Mouse (Mus musculus) bone marrow, adult 2 months (tissue): ENCODE results near the gene Emilin2. TPM values are rescaled to one million over a fixed set of nuclear protein-coding genes. Genes with fewer than 3 reads are reported as not detected.

ENCODE experiments used
- H3K27ac ChIP-seq: fragments of 200-500 bp; 2 replicates; pipeline ENCODE4 v1.5.1; 2012; ENCODE audit warnings: low read depth, mild to moderate bottlenecking, control low read depth, inconsistent platforms, low read length; ENCODE audit not compliant: control insufficient read depth, poor library complexity, insufficient read depth
- H3K4me1 ChIP-seq: fragments of 200-500 bp; 2 replicates; pipeline ENCODE4 v1.6.1; 2011; ENCODE audit warnings: low read length; ENCODE audit not compliant: control insufficient read depth, insufficient read depth
- H3K4me3 ChIP-seq: fragments of 200-500 bp; replicated peaks from 2 replicates; pipeline ENCODE3; 2011; ENCODE audit warnings: mild to moderate bottlenecking, low read depth, low read length, control low read depth; ENCODE audit not compliant: control insufficient read depth
- CTCF ChIP-seq: fragments of 200-500 bp; IDR thresholded peaks from 2 replicates; pipeline ENCODE4 v1.5.1; 2011; ENCODE audit warnings: low read length, control low read depth; ENCODE audit not compliant: control insufficient read depth, insufficient read depth
- POLR2A ChIP-seq: fragments of 200-500 bp; IDR thresholded peaks from 2 replicates; pipeline ENCODE4 v1.6.1; 2011; ENCODE audit warnings: low read depth, mild to moderate bottlenecking, control low read depth, low read length, borderline replicate concordance; ENCODE audit not compliant: control insufficient read depth
- WGBS: fragments of 180-500 bp; shearing (Covaris S2); methylation state at CpG from one replicate; pipeline ENCODE4 v1.1.7; 2018; 5-methylcytosine and 5-hydroxymethylcytosine counted together
- polyA plus RNA-seq: library from polyadenylated mRNA; stranded (reverse); fragments of >200 nt; gene quantifications from 2 replicates; pipeline ENCODE4 v1.2.4, GENCODE M21; 2011; ENCODE audit warnings: low replicate concordance; ENCODE audit not compliant: missing spikeins, insufficient read depth, insufficient read length

Emilin2 gene
- polyA plus RNA-seq, 1 experiment, result 38.7 TPM

DNA sequence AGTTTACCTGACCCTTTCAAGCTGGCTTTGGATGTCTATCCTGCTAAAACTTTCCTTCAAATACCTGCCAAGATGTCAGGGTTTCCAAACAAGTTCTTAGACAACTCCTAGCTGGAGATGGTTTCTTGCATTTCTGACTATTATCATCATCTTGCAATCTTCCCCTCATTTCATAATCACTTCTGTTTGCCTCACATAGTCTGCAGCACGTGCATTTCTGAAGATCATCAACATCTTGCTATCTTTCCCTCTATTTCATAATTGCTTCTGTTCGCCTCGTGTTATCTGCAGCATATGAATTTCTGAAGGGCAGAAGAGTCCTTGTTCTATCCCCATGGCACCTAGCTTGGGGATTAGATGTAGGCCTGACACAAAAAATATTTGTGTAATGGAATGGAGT lies 17.2 kb downstream of the Emilin2 start:
- no peak overlapping the region; the same call in 1 of the 2 replicates for H3K27ac ChIP-seq
- no peak overlapping the region for H3K4me3 ChIP-seq
- 15% methylated on average over 3 of the region's 3 CpGs for WGBS
- no peak for TF ChIP-seq POLR2A
- TF ChIP-seq CTCF, result no peak
- H3K4me1 ChIP-seq, result peaks cover 24% of the 10 kb centered on the region

DNA sequence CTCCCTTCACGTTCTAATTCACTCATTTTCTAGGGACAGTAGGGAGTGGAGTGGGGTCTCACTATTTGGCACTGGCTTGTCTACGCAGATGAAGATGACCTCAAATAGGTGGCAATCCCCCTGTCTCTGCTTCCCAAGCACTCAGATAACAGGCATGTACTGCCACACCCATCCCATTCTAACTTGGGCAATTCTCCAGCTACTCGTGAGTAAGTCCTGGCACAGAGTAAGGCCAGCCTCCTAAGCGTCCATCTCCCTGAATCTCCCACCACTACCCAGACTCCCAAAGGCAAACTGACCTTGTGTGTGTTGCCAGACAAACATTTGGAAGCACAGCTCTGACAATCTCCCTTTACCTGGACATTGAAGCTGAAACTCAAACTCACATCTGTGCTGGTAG lies 18.9 kb downstream of the Emilin2 start:
- peak overlapping the region; percentile 13; the same call in 1 of the 2 replicates for H3K27ac ChIP-seq
- TF ChIP-seq POLR2A, result no peak
- 64% methylated on average over 4 of the region's 4 CpGs for WGBS
- no peak overlapping the region for H3K4me3 ChIP-seq
- H3K4me1 ChIP-seq, result peaks cover 24% of the 10 kb centered on the region

DNA sequence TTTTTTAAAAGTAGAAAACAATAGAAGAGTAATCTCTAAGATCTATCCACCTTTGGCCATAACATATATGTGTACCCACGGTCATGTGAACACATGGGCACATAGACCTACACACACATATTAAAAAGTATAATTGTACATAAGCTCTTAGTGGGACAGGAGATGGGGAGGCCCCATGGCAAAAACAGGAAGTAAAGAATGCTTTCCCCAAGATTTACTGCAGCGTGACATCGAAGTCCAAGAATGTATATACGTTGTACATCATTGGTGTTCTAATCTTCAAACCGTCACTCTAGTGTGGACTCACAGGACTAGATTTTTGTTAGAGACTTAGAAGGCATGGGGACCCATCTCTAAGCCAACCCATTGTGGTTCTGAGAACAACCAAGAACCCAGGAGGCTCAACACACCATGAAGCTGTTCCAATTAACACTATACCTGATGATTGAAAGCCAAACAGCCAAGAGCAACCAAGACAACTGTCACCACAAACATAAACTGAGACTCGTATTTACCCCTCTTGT lies 19.8 kb downstream of the Emilin2 start:
- 40% methylated on average over 6 of the region's 6 CpGs for WGBS
- Histone ChIP-seq H3K27ac (no peak overlapping the region), H3K4me1 (peaks cover 30% of the 10 kb centered on the region), H3K4me3 (no peak overlapping the region)
- TF ChIP-seq CTCF (no peak), POLR2A (no peak)

DNA sequence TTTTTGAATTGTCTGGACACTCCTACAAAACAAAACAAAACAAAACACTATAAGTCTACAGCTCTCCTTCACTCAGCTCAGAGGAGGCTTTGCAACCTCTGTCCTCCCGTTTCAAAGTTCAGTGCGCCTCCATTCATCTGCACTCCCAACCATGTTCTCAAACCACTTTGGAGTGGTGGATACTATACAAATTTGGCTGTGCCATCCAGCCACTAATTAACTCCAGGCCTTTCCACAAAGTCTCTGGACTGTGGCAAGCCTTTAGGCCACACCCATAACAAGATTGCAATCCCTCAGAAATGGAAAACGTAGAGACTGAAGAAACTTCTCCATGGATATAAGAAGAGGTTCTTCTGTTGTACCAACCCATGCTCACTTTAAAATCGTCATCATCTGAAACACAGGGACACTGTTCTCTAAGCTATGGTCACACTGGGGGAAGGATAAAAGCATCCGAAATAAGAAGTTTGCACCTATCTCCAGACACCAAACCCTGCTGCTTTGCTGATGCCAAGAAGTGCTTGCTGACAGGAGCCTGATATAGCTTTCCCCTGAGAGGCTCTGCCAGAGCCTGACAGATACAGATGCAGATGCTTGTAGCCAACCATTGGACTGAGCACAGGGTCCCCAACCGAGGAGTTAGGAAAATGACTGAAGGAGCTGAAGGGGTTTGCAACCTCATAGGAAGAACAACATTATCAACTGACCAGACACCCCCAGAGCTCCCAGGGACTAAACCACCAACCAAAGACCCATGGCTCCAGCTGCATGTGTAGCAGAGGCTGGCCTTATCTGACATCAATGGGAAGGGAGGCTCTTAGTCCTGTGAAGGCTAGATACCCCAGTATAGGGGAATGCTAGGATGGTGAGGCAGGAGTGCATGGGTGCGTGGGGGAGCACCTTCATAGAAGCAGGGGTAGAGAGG lies 21.0 kb downstream of the Emilin2 start:
- WGBS, result 57% methylated on average over 7 of the region's 7 CpGs
- TF ChIP-seq POLR2A (no peak), CTCF (no peak)
- peak overlapping the region; percentile 77 for H3K27ac ChIP-seq
- H3K4me1 ChIP-seq, result peaks cover 30% of the 10 kb centered on the region
- H3K4me3 ChIP-seq, result no peak overlapping the region

DNA sequence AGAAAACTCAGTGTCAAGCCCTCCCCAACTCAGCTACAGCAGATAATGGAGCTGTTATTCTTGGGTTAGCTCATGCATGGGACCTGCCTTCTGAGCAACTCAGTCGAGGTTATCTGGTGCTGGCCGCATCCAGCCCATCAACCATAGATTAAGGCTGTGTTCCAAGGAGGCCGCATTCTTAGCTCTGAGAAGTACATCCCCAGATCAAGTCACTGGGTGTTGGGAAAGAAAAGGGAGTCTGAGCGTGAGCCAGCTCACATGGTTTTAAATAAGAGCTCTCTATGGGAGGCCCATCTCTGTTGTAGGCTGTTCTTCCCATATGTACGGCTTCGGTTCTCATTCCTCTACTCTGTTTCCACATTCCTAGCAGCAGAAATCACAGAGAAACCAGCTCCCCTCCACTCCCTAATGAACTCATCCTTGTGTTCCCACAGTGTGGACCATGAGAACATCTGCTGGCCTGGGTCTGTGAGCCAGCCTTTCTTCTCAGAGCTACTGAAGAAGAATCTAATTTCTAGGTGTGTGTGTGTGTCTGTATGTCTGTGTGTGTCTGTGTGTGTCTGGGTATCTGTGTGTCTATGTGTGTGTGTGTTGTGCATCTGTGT lies 22.1 kb downstream of the Emilin2 start:
- peaks cover 27% of the 10 kb centered on the region for H3K4me1 ChIP-seq
- no peak for TF ChIP-seq POLR2A
- no peak for TF ChIP-seq CTCF
- WGBS, result 68% methylated on average over 6 of the region's 6 CpGs

DNA sequence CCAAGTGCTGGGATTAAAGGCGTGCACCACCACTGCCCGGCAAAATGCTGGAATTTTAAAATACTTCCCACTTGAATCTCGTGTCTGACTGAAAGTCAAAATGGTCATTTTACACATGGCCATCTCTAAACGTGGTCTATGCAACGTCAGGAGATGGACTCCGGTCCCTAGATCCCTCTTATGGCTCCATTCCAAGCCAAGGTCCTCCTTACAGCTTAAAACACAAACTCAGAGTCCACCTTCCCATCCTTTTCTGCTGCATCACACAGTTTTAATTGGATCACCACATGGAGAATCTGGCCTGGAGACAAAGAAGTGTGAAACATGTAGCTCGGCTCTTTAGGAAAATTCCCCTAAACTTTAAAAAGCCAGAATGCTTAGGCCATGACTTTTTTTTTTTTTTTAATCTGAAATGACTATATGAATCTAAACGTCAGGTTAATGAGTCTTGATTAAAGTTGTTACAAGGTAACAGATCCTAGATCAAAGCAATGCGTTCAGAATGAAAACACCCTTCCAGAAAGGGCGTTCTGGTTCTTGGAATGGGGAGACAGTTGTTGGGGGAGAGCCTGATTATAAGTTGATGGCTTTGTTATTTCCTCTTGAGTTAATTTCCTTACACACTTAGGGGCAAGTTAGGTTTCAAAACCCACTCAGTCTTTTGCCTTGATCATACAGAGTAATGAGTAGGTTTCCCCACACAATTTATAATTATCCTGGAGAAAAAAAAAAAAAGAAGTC lies 22.8 kb downstream of the Emilin2 start:
- Histone ChIP-seq H3K27ac (peak overlapping the region; percentile 43; the same call in 1 of the 2 replicates), H3K4me1 (peaks cover 24% of the 10 kb centered on the region), H3K4me3 (no peak overlapping the region)
- TF ChIP-seq CTCF, result no peak
- TF ChIP-seq POLR2A, result no peak
- 72% methylated on average over 10 of the region's 10 CpGs for WGBS

More for the DNA sequence above, 22.1 kb downstream of the Emilin2 start:
- Histone ChIP-seq H3K4me3 (no peak overlapping the region), H3K27ac (peak overlapping the region; percentile 77)

DNA sequence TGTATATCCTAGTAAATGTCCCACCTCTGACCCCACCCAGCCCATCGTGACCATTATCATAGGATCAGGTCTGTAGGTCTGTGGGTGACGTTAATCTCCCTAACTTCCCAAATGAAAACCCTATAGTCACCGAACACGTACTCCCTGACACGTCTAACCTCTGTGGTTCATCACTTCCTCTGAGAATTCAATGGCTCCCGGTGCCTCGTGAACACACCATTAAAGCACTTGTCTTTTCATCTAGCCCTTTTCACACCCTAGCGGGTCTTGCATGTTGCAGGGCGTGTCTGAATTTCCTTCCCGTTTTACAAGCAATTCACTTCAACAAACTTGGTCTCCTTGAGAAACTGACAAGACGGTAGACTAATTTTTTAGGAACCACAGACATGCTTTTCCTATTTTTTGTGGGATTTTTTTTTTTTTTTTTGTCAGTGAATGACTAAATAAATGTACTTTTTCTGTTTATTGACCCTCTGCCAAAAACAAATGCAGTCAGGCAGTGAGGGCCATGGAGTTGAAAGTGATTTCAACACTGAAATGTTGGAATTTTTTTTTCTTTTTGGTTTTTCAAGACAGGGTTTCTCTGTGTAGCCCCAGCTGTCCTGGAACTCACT lies 23.5 kb downstream of the Emilin2 start:
- peaks cover 21% of the 10 kb centered on the region for H3K4me1 ChIP-seq
- TF ChIP-seq POLR2A, result no peak
- TF ChIP-seq CTCF, result no peak
- H3K27ac ChIP-seq, result peak overlapping the region; percentile 82; the same call in 1 of the 2 replicates
- no peak overlapping the region for H3K4me3 ChIP-seq
- WGBS, result 2% methylated on average over 11 of the region's 11 CpGs
